Mouse (Mus musculus) macrophage (primary cell): ENCODE measurements around the gene Olfr543. TPM values are rescaled to one million over a fixed set of nuclear protein-coding genes. Genes with fewer than 3 reads are reported as not detected.
"Not testable (repeated sequence)": the region's sequence is repeated elsewhere in the genome, so short reads cannot be mapped to it uniquely, and the experiment has no call there.

Experiments used
- H3K27ac ChIP-seq: fragments of 350-480 bp; formaldehyde crosslinking; 2 replicates; pipeline ENCODE4 v1.9.0; 2021
- H3K36me3 ChIP-seq: fragments of 350-480 bp; formaldehyde crosslinking; 2 replicates; pipeline ENCODE4 v1.9.0; 2021; ENCODE audit errors: inconsistent target
- H3K4me3 ChIP-seq: fragments of 350-480 bp; formaldehyde crosslinking; 2 replicates; pipeline ENCODE4 v1.9.0; 2021; ENCODE audit errors: inconsistent target
- H3K79me2 ChIP-seq: fragments of 350-480 bp; formaldehyde crosslinking; 2 replicates; pipeline ENCODE4 v1.9.0; 2021; ENCODE audit errors: inconsistent target
- WGBS: methylation state at CpG from one replicate; pipeline ENCODE4 v1.1.7; 2026; ENCODE audit warnings: inconsistent platforms; ENCODE audit not compliant: missing documents; 5-methylcytosine and 5-hydroxymethylcytosine counted together
- polyA plus RNA-seq: library from polyadenylated mRNA; stranded (reverse); fragments of 250-400 nt; gene quantifications from 3 replicates; pipeline ENCODE4 v1.2.4, GENCODE M21; 2018; ENCODE audit warnings: inconsistent platforms
- total RNA-seq, 78 experiments: library from RNA; depleted of rRNA; stranded (reverse); fragments of 250-400 nt; gene quantifications; 1 replicate in 9 of 78; 2 replicates in 24 of 78; 3 replicates in 43 of 78; 4 replicates in 2 of 78; pipeline ENCODE4 v1.2.4; 2018; ENCODE audit warnings: inconsistent platforms in 56 of 78

Gene Olfr543
- total RNA-seq (2018; cell fraction: chromatin; rRNA removed) = not detected
- total RNA-seq (2018; cell fraction: cytosol; rRNA removed) = not detected
- not detected for total RNA-seq (2018; cell fraction: nucleus; rRNA removed)
- polyA plus RNA-seq = not detected in 3 replicates

GRCm38 (mm10) chr7:102481579-102481978, at the start of gene Olfr543:
Gene Olfr543, minus strand, starts transcription at chr7:102481679.
- 85% methylated on average over 4 of the region's 4 CpGs for WGBS
- no peak within 1 kb of the TSS for H3K4me3 ChIP-seq
- no peak within 1 kb of the TSS for H3K27ac ChIP-seq
- no peaks in the 10 kb centered on the region for H3K36me3 ChIP-seq
- H3K79me2 ChIP-seq = no peaks in the 10 kb centered on the region

- WGBS = 67% methylated on average over 1 of the region's 1 CpGs
- no peak overlapping the region for H3K4me3 ChIP-seq
- H3K36me3 ChIP-seq = no peaks in the 10 kb centered on the region
- H3K27ac ChIP-seq = no peak overlapping the region
- H3K79me2 ChIP-seq = no peaks in the 10 kb centered on the region
Observed at GRCm38 (mm10) chr7:102529052-102529451, 47.6 kb upstream of the Olfr543 start.

GRCm38 (mm10) chr7:102517051-102517335, 35.5 kb upstream of the Olfr543 start:
- no peak overlapping the region for H3K4me3 ChIP-seq
- no peaks in the 10 kb centered on the region for H3K36me3 ChIP-seq
- 96% methylated on average over 2 of the region's 2 CpGs for WGBS
- H3K27ac ChIP-seq = no peak overlapping the region
- no peaks in the 10 kb centered on the region for H3K79me2 ChIP-seq

- 68% methylated on average over 10 of the region's 10 CpGs for WGBS
- H3K36me3 ChIP-seq = no peaks in the 10 kb centered on the region
- no peak overlapping the region for H3K4me3 ChIP-seq
- no peaks in the 10 kb centered on the region for H3K79me2 ChIP-seq
- H3K27ac ChIP-seq = no peak overlapping the region
Observed at GRCm38 (mm10) chr7:102516261-102517050, 35.0 kb upstream of the Olfr543 start.

GRCm38 (mm10) chr7:102514144-102514543, 32.7 kb upstream of the Olfr543 start:
- Histone ChIP-seq H3K4me3 (no peak overlapping the region), H3K36me3 (no peaks in the 10 kb centered on the region), H3K79me2 (no peaks in the 10 kb centered on the region), H3K27ac (no peak overlapping the region)
- WGBS = 8% methylated on average over 4 of the region's 4 CpGs

- Histone ChIP-seq H3K36me3 (no peaks in the 10 kb centered on the region), H3K79me2 (no peaks in the 10 kb centered on the region), H3K4me3 (no peak overlapping the region), H3K27ac (no peak overlapping the region)
- 2% methylated on average over 54 of the region's 54 CpGs for WGBS
Observed at GRCm38 (mm10) chr7:102512814-102513435, 31.4 kb upstream of the Olfr543 start.

- WGBS = 43% methylated on average over 10 of the region's 10 CpGs
- H3K79me2 ChIP-seq = no peaks in the 10 kb centered on the region
- H3K36me3 ChIP-seq = no peaks in the 10 kb centered on the region
- no peak overlapping the region for H3K27ac ChIP-seq
- H3K4me3 ChIP-seq = no peak overlapping the region
Observed at GRCm38 (mm10) chr7:102511927-102512326, 30.4 kb upstream of the Olfr543 start.

- H3K36me3 ChIP-seq = no peaks in the 10 kb centered on the region
- no peak overlapping the region for H3K4me3 ChIP-seq
- 95% methylated on average over 7 of the region's 7 CpGs for WGBS
- no peaks in the 10 kb centered on the region for H3K79me2 ChIP-seq
- H3K27ac ChIP-seq = no peak overlapping the region
Observed at GRCm38 (mm10) chr7:102509726-102510125, 28.2 kb upstream of the Olfr543 start.

GRCm38 (mm10) chr7:102508666-102509065, 27.2 kb upstream of the Olfr543 start:
- Histone ChIP-seq H3K4me3 (no peak overlapping the region), H3K79me2 (no peaks in the 10 kb centered on the region), H3K27ac (no peak overlapping the region), H3K36me3 (no peaks in the 10 kb centered on the region)
- 89% methylated on average over 6 of the region's 6 CpGs for WGBS

GRCm38 (mm10) chr7:102508066-102508465, 26.6 kb upstream of the Olfr543 start:
- no peaks in the 10 kb centered on the region for H3K79me2 ChIP-seq
- WGBS = 96% methylated on average over 9 of the region's 9 CpGs
- H3K4me3 ChIP-seq = no peak overlapping the region
- H3K36me3 ChIP-seq = no peaks in the 10 kb centered on the region
- H3K27ac ChIP-seq = no peak overlapping the region

GRCm38 (mm10) chr7:102506848-102507247, 25.4 kb upstream of the Olfr543 start:
- Histone ChIP-seq H3K27ac (no peak overlapping the region), H3K36me3 (no peaks in the 10 kb centered on the region), H3K4me3 (no peak overlapping the region), H3K79me2 (no peaks in the 10 kb centered on the region)
- WGBS = 47% methylated on average over 3 of the region's 3 CpGs

- 86% methylated on average over 5 of the region's 5 CpGs for WGBS
- H3K4me3 ChIP-seq = no peak overlapping the region
Observed at GRCm38 (mm10) chr7:102501986-102502385, 20.5 kb upstream of the Olfr543 start.

GRCm38 (mm10) chr7:102499473-102499872, 18.0 kb upstream of the Olfr543 start, which contains the start of gene Olfr545:
Gene Olfr545, minus strand, starts transcription at chr7:102499573.
- H3K36me3 ChIP-seq = no peaks in the 10 kb centered on the region
- H3K79me2 ChIP-seq = no peaks in the 10 kb centered on the region
- WGBS = 70% methylated on average over 3 of the region's 3 CpGs
- no peak within 1 kb of the TSS for H3K4me3 ChIP-seq
- no peak within 1 kb of the TSS for H3K27ac ChIP-seq

More at GRCm38 (mm10) chr7:102501986-102502385, 20.5 kb upstream of the Olfr543 start:
- Histone ChIP-seq H3K27ac (no peak overlapping the region), H3K36me3 (no peaks in the 10 kb centered on the region), H3K79me2 (no peaks in the 10 kb centered on the region)

- 78% methylated on average over 3 of the region's 7 CpGs for WGBS
- H3K36me3 ChIP-seq, H3K27ac ChIP-seq, H3K79me2 ChIP-seq, H3K4me3 ChIP-seq: not testable (repeated sequence)
Observed at GRCm38 (mm10) chr7:102494416-102494815, 12.9 kb upstream of the Olfr543 start.

- 50% methylated on average over 1 of the region's 1 CpGs for WGBS
- Histone ChIP-seq H3K27ac (no peak within 1 kb of the TSS), H3K79me2 (no peaks in the 10 kb centered on the region), H3K36me3 (no peaks in the 10 kb centered on the region), H3K4me3 (no peak within 1 kb of the TSS)
Observed at GRCm38 (mm10) chr7:102488161-102488560, 6.7 kb upstream of the Olfr543 start, which contains the start of gene Olfr544. Gene Olfr544, minus strand, starts transcription at chr7:102488313.
